Mouse (Mus musculus): ENCODE results near the gene Lrrc52.

Gene Lrrc52

GRCm38 (mm10) chr1:167437091-167437490 is 29.5 kb downstream of the Lrrc52 start:
- no peak for DNase-seq (ENCODE audit: extremely low read depth, insufficient read length, low spot score)

GRCm38 (mm10) chr1:167436186-167436975 is 30.2 kb downstream of the Lrrc52 start:
- no peak for DNase-seq (ENCODE audit: extremely low read depth, insufficient read length, low spot score)

- no peak for DNase-seq (ENCODE audit: extremely low read depth, insufficient read length, low spot score)
These were observed 31.6 kb downstream of the Lrrc52 start for GRCm38 (mm10) chr1:167434931-167435330.

DNA sequence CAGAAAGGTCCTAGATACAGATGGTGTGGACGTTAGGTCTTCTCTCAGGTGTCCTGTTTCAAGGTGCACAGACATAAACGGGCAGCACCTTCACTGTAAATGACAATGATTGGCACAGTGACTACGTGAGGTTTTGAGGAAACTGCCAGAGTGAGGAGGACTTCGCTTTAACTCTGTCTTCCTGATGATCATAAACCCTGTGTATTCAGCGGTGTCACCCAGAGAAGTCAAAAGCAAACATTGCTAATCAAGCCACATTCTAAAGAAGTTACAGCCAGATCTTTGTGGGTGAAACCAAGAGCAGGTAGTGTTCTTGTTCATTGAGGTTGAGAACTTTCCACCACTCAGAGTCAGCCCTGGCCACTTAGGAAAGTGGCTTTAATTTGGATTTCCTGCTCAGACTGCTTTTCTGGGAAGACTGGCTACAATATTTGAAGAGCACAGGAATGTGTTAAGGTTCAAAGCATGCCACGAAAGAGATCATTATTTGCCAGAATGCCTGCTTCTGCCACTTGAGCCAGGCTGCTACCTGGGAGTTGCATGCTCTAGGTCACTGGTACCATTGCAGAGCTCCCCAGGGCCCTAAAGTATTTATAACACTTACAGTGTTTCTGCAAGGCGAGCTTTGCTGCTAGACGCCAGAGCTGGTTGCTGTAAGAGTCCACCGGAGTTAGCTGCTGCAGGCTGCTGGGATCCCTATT is 35.5 kb downstream of the Lrrc52 start:
- DNase-seq (ENCODE audit: extremely low read depth, insufficient read length, low spot score), result no peak

DNA sequence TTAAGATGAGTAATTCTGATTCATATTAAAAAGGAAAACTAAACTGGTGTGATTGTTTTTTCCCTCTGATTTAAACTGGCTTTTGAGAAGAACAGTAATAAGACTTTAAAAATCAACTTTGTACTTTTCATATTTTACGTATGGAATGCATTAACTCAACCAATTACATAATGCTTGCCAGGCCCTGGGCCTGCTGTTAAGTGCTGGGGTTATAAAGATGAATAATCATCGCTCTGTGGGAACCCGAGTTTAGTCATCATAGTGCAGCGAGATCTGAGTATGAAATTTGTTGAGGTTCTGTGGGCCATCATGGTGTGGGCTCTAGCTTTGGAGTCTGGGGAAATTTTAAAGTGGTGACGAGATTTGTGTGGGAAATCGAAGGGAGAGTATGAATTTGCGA is 39.9 kb downstream of the Lrrc52 start:
- DNase-seq (ENCODE audit: extremely low read depth, insufficient read length, low spot score), result no peak

- DNase-seq (ENCODE audit: extremely low read depth, insufficient read length, low spot score), result no peak
These were observed 41.0 kb downstream of the Lrrc52 start for GRCm38 (mm10) chr1:167425572-167425971.

DNA sequence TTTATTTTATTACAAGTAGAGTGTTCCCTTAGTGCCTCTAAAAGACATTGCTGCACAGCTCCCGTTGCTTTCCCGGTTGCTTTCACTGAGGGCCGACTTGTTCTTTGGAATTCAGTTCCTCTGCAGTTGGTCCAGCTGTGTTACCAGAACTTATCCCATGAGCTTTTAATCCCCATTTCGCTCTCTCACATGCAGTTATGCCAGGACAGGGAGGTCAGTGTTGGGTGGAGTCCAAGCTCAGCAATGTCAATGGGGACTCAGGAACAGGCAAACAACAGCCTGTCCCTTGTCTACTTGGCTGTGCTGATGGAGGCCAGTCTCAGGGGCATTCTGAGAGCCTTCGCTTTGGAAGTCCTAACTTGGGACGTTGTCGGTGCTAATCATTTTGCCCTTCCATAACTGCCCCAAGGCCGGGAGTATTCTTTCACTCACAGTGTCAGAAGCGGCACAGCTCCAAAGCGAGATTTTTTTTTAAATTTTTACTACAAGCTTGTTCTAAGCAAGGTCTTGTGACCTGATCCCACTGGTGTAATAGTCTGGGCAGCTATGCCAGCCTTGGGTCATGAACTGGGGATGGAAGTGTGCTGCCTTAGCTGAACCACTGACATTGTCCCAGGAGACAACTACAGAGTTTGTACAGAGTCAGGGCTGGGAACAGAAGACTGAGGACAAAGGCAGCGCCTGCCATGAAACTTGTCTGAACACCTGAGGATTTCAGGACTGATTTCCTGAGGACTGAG is 43.9 kb downstream of the Lrrc52 start:
- no peak for DNase-seq (ENCODE audit: extremely low read depth, insufficient read length, low spot score)

DNA sequence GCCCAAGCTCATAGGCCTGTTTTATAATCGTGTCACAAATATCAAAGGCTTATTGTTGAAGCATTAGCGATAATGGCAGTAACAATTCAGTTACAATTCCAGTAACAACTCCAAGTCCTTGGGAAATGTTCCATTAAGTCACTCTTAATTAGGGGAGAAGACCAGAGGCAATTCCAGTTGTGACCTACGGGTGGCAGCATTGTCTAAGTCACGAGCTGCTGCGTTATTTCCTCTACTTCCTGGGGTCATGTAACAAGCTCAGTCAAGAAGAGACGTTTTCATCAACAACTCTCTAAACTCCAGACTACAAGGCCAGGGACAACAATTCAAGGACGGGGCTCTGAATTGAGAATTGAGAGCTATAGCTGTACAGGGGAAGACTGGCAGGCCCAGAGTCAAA is 51.7 kb downstream of the Lrrc52 start:
- DNase-seq (ENCODE audit: extremely low read depth, insufficient read length, low spot score), result peak; percentile 37

- no peak for DNase-seq (ENCODE audit: extremely low read depth, insufficient read length, low spot score)
These were observed 54.4 kb downstream of the Lrrc52 start for GRCm38 (mm10) chr1:167411991-167412715.

GRCm38 (mm10) chr1:167409601-167410000 is 57.0 kb downstream of the Lrrc52 start:
- no peak for DNase-seq (ENCODE audit: extremely low read depth, insufficient read length, low spot score)

DNA sequence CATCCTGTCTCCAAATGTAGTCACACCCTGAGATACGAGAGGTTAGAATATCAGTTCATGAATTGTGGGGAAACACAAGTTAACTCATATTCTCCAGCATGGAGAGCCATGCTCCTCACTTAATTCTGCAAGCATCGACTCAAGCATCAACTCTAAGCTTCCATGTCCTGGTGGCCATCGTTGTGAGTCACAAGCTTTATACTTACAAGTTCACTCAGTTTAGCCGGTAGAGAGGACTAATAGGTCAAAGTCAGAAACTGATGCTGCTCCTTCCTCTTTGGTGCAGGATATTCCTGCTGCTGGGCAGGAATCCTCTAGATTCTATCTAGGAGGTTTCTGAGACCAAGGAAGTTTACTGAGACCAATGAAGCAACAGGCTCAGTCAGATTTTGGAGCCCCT is 61.3 kb downstream of the Lrrc52 start:
- no peak for DNase-seq (ENCODE audit: extremely low read depth, insufficient read length, low spot score)

All from 3134 (cell line).